Mouse (Mus musculus) liver, postnatal 0 days (tissue): ENCODE measurements around the gene Zap70. TPM values are rescaled to one million over a fixed set of nuclear protein-coding genes. Genes with fewer than 3 reads are reported as not detected.
A peak's percentile ranks its signal among the peaks of the same experiment; 100 is the strongest.
"Not testable (repeated sequence)": the region's sequence is repeated elsewhere in the genome, so short reads cannot be mapped to it uniquely, and the experiment has no call there.

Source experiments
- ATAC-seq: fragments of 200-750 bp; cut with Nextera tagmentation; 2 replicates; pipeline ENCODE4 v1.8.0; 2017; ENCODE audit warnings: mild to moderate bottlenecking, moderate library complexity
- DNase-seq: peaks from one replicate; pipeline ENCODE4 v3.0.0-alpha.2; 2016
- H3K27ac ChIP-seq: fragments of 300-500 bp; sonication (generic); 2 replicates; pipeline ENCODE4 v1.5.1; 2014; ENCODE audit warnings: antibody characterized with exemption, moderate library complexity, mild to moderate bottlenecking, low read depth
- H3K27me3 ChIP-seq: fragments of 300-500 bp; sonication (generic); 2 replicates; pipeline ENCODE4 v1.6.1; 2014; ENCODE audit warnings: low read length, control low read depth, mixed read lengths; ENCODE audit not compliant: insufficient read depth
- H3K36me3 ChIP-seq: fragments of 300-500 bp; sonication (generic); replicated peaks from 2 replicates; pipeline ENCODE4 v1.6.1; 2014; ENCODE audit warnings: mild to moderate bottlenecking, control low read depth, low read length, moderate library complexity, mixed read lengths; ENCODE audit not compliant: insufficient read depth
- H3K4me1 ChIP-seq: fragments of 300-500 bp; sonication (generic); 2 replicates; pipeline ENCODE4 v1.6.1; 2014; ENCODE audit warnings: antibody characterized with exemption, mild to moderate bottlenecking, control low read depth; ENCODE audit not compliant: insufficient read depth
- H3K4me2 ChIP-seq: fragments of 300-500 bp; sonication (generic); 2 replicates; pipeline ENCODE4 v1.6.1; 2014; ENCODE audit warnings: low read depth, mild to moderate bottlenecking, low read length, moderate library complexity, mixed read lengths
- H3K4me3 ChIP-seq: fragments of 300-500 bp; sonication (generic); 2 replicates; pipeline ENCODE4 v1.5.1; 2014; ENCODE audit warnings: low read depth, low read length
- H3K9ac ChIP-seq: fragments of 300-500 bp; sonication (generic); replicated peaks from 2 replicates; pipeline ENCODE4 v1.6.1; 2014; ENCODE audit warnings: mild to moderate bottlenecking, moderate library complexity
- H3K9me3 ChIP-seq: fragments of 300-500 bp; sonication (generic); 2 replicates; pipeline ENCODE4 v1.6.1; 2016; ENCODE audit warnings: mild to moderate bottlenecking, control low read depth, low read length, mixed read lengths
- CTCF ChIP-seq: sonication (generic); IDR thresholded peaks from 2 replicates; pipeline ENCODE4 v1.5.1; 2016; ENCODE audit warnings: antibody characterized with exemption, low read depth
- EP300 ChIP-seq: IDR thresholded peaks from 2 replicates; pipeline ENCODE4 v1.6.1; 2016; ENCODE audit warnings: antibody characterized with exemption, low read depth, mild to moderate bottlenecking
- WGBS: fragments of 180-500 bp; shearing (Covaris S2); extraction: QIAGEN DNeasy Blood & Tissue Kit; methylation state at CpG from one replicate; pipeline ENCODE4 v1.1.7; 2014; ENCODE audit not compliant: insufficient replicate concordance; 5-methylcytosine and 5-hydroxymethylcytosine counted together
- polyA plus RNA-seq: library from polyadenylated mRNA; unstranded; fragments of >200 nt; fragmentation: Nextera tagmentation; extraction: Ambion mirVana; gene quantifications from 2 replicates; pipeline ENCODE4 v1.2.1, GENCODE M21; 2015

Gene Zap70
- polyA plus RNA-seq, 1 experiment from 2014 or later, result 0.67 TPM

DNA sequence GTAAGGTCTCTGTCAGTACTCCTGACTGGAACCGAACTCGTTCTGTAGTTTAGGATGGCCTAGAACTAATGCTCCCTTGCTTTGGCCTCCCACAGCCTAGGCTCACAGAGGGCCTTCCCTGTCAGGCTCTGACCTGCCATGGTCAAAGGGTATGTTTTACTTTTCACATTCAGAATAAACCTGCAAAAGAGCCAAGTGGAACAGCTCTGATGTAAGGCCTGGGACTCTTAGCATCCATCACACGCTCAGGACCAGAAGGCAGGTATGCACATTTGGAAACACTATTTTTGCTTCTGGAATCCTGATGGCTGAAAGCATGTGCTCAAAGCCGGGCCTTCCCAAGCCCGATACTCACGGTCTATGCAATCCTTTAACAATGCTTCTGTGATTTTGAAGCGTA, 50.2 kb downstream of the Zap70 start:
- ATAC-seq (no peak), DNase-seq (no peak)
- Histone ChIP-seq H3K4me2 (no peak overlapping the region), H3K9ac (no peak overlapping the region), H3K27me3 (no peaks in the 10 kb centered on the region), H3K4me1 (no peaks in the 10 kb centered on the region), H3K4me3 (no peak overlapping the region), H3K27ac (no peak overlapping the region), H3K36me3 (peaks cover 85% of the 10 kb centered on the region), H3K9me3 (no peaks in the 10 kb centered on the region)
- 91% methylated on average over 7 of the region's 7 CpGs for WGBS
- no peak for TF ChIP-seq CTCF
- TF ChIP-seq EP300, result no peak

DNA sequence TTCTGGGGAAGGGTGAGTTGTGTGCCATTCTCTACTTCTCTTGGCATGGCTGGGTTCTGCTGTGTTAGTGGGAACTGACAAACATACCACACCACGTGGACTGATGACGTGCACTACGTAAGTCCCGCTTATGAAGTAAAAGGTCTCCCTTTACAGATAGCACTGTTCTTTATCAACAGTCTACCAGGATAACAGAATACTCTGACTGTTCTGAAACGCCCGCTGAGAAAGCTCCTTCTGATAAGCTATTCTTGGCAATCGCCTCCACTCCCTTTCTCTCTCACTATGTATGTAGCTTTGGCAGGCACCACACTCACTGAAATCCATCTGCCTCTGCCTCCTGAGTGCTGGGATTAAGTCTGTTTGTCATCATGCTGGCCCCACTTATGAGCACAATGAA, 51.8 kb downstream of the Zap70 start:
- Histone ChIP-seq H3K27ac (no peak overlapping the region), H3K27me3 (no peaks in the 10 kb centered on the region), H3K4me2 (no peak overlapping the region), H3K4me1 (no peaks in the 10 kb centered on the region), H3K9me3 (no peaks in the 10 kb centered on the region), H3K4me3 (no peak overlapping the region), H3K36me3 (peaks cover 85% of the 10 kb centered on the region), H3K9ac (no peak overlapping the region)
- ATAC-seq (peak; percentile 57), DNase-seq (no peak)
- TF ChIP-seq EP300, result peak; percentile 76; the same call in 1 of the 2 replicates
- TF ChIP-seq CTCF, result no peak
- 53% methylated on average over 7 of the region's 7 CpGs for WGBS

DNA sequence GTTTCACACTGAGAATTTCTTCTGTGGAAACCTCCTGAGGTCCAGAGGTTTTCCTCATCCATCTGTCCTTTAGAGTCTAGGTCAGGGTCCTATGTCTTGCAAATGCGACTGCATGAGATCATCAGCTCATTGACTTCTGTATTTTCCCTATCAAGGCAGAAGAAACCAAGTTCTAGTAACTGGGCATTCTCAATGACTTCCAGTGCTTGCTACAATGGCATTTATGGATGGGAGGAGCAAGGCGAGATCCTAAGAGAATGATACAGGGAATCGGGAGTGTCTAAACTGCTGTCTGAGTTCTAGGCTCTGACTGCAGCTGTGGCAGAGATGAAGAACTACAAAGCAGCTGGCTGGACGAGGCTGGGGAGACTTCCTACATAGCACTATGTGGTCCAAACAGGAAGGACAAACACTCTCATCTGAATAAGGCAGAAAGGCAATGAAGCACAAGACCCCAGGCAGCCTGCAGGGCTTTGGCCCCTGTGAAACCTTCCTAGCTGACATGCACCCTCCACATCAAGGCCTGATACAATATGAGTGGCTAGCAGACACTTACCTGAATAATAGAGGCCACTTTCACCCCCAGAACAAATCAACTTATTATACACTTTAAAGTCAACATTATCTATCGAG, 52.8 kb downstream of the Zap70 start:
- Histone ChIP-seq H3K4me1 (no peaks in the 10 kb centered on the region), H3K27me3 (no peaks in the 10 kb centered on the region), H3K9ac (no peak overlapping the region), H3K9me3 (no peaks in the 10 kb centered on the region), H3K36me3 (peaks cover 85% of the 10 kb centered on the region), H3K4me3 (no peak overlapping the region), H3K4me2 (no peak overlapping the region), H3K27ac (no peak overlapping the region)
- TF ChIP-seq CTCF (no peak), EP300 (no peak)
- no peak for DNase-seq
- 63% methylated on average over 5 of the region's 5 CpGs for WGBS
- no peak for ATAC-seq

DNA sequence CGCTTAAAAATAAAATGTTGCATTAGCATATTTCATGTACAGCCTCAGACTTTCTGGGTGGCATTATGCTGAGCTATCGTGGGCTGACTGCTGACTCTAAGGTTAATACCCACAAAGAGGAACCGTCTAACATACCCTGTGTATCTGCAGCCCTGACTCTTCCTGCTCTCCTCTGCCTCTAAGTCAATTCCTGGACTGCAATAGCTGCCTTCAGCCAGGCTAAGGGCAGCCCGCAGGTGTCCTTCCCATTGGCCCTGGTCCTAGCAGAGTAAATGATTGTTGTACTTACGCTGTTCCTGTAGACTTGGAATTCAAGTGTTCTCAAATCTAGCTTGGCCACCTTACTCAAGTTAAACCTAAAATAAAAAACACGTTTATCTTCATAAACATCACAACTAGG, 53.6 kb downstream of the Zap70 start:
- Histone ChIP-seq H3K27me3 (no peaks in the 10 kb centered on the region), H3K9me3 (no peaks in the 10 kb centered on the region), H3K4me1 (no peaks in the 10 kb centered on the region), H3K27ac (no peak overlapping the region), H3K9ac (no peak overlapping the region), H3K36me3 (peaks cover 83% of the 10 kb centered on the region), H3K4me2 (no peak overlapping the region), H3K4me3 (no peak overlapping the region)
- WGBS, result 69% methylated on average over 6 of the region's 6 CpGs
- DNase-seq, result no peak
- ATAC-seq, result no peak
- TF ChIP-seq EP300 (no peak), CTCF (no peak)

DNA sequence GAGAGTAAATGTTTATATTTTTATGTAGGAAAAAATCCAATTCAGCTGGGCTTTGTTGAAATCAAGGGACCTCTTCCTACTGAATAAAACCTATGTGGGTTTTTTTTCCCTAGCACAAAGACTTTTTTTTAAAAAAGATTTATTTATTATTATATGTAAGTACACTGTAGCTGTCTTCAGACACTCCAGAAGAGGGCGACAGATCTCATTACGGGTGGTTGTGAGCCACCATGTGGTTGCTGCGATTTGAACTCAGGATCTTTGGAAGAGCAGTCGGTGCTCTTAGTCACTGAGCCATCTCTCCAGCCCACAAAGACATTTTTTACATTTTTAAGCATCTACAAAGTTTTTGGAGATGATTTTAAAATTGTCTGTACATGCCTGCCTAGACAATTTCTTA, 60.3 kb downstream of the Zap70 start:
- H3K36me3 ChIP-seq, result peaks cover 83% of the 10 kb centered on the region
- H3K27me3 ChIP-seq, H3K27ac ChIP-seq, H3K4me2 ChIP-seq, ATAC-seq, H3K9me3 ChIP-seq, DNase-seq, H3K4me1 ChIP-seq, H3K4me3 ChIP-seq, H3K9ac ChIP-seq: not testable (repeated sequence)
- WGBS, result 84% methylated on average over 4 of the region's 4 CpGs
- peak; percentile 40 for TF ChIP-seq CTCF

DNA sequence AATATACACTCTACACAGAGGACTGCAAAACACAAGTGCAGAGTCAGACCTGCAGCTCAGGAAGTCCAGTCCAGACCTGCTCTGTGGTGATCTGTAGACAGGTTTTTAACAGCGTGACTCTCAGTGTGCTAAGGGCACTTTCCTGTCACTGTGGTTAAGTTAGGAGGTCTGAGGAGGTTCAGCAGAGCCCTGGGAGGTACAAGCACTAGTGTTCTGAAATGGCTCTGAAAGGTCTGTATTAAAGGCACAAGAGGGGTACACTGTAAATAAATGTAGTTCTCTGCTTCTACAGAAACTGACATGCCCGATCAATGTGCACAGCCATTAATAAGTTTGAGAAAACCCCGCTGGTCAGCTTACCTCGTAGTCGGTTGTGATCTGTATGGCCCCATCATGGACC, 62.8 kb downstream of the Zap70 start:
- DNase-seq, result no peak
- no peak for ATAC-seq

More for the DNA sequence above, 62.8 kb downstream of the Zap70 start:
- TF ChIP-seq EP300, result no peak
- no peak for TF ChIP-seq CTCF
- Histone ChIP-seq H3K36me3 (peaks cover 76% of the 10 kb centered on the region), H3K4me1 (no peaks in the 10 kb centered on the region), H3K9me3 (no peaks in the 10 kb centered on the region), H3K27ac (no peak overlapping the region), H3K4me3 (no peak overlapping the region), H3K27me3 (no peaks in the 10 kb centered on the region), H3K9ac (no peak overlapping the region), H3K4me2 (no peak overlapping the region)
- WGBS, result 93% methylated on average over 5 of the region's 5 CpGs
